ENCODE assay signal across 7 mouse cellular contexts in genomic region chr1:180332076-180332927, GRCm38 (mm10). TPM values are rescaled to one million over a fixed set of nuclear protein-coding genes. Genes with fewer than 3 reads are reported as not detected.
DNase-seq lines count a peak whose midpoint lies in the region; ATAC-seq and TF ChIP-seq lines count a peak whose summit lies in the region.

No protein-coding gene starts in this region.

- DNase-seq in CD4-positive helper T cell, adult 2 months (ENCODE audit: low read depth, low spot score), result peak; percentile 67
- no peak for DNase-seq in ES-E14 (ENCODE audit: low read depth, low spot score)
- no peak for DNase-seq in heart, postnatal 0 days (ENCODE audit: low spot score)
- DNase-seq in layer of hippocampus, postnatal 10 days (ENCODE audit: low spot score in 2 of 2), result peak; percentile 60 to 69
- DNase-seq in mesoderm, embryonic 11.5 days (ENCODE audit: low read depth, low spot score), result peak; percentile 41
- DNase-seq in splenic B cell, adult 2 months (ENCODE audit: low read depth, low spot score), result peak; percentile 51

- H3K4me1 ChIP-seq in ES-E14 (ENCODE audit: control insufficient read depth in 2 of 2, insufficient read depth in 2 of 2, low read length in 2 of 2, poor library complexity in 1 of 2), result peaks cover 1 to 4% of the 10 kb centered on the region in 2 experiments; a peak in 1 of 4 replicates
- H3K4me1 ChIP-seq in cortical plate, adult 2 months (ENCODE audit: control insufficient read depth, insufficient read depth, low read length), result peaks cover 3% of the 10 kb centered on the region; the same call in 1 of the 2 replicates
- peaks cover 35% of the 10 kb centered on the region for H3K4me1 ChIP-seq in heart, postnatal 0 days (ENCODE audit: control insufficient read depth, insufficient read depth)

- H3K4me2 ChIP-seq in heart, postnatal 0 days (ENCODE audit: low read depth, low read length), result peak overlapping the region; percentile 89

- TF ChIP-seq POLR2A in cortical plate, adult 2 months (IDR thresholded peaks at IDR 0.05; ENCODE audit: extremely low read depth, insufficient read depth, low read length), result no peak

- H3K4me3 ChIP-seq in ES-E14 (ENCODE audit: insufficient read depth in 1 of 2, low read depth in 1 of 2, low read length in 2 of 2, poor library complexity in 1 of 2, severe bottlenecking in 1 of 2), result peak overlapping the region; percentile 50 to 57
- peak overlapping the region; percentile 84 for H3K4me3 ChIP-seq in cortical plate, adult 2 months (ENCODE audit: insufficient read depth, low read length)
- peak overlapping the region; percentile 74 for H3K4me3 ChIP-seq in heart, postnatal 0 days (ENCODE audit: low read depth, low read length)

- 4% methylated on average over 66 of the region's 72 CpGs for WGBS in heart, postnatal 0 days

- no peak for TF ChIP-seq EP300 in heart, postnatal 0 days (IDR thresholded peaks at IDR 0.05; ENCODE audit: low read depth)

- H3K36me3 ChIP-seq in ES-E14 (ENCODE audit: control insufficient read depth, insufficient read depth, low read length, poor library complexity, severe bottlenecking), result no peaks in the 10 kb centered on the region
- peaks cover 26% of the 10 kb centered on the region for H3K36me3 ChIP-seq in heart, postnatal 0 days (replicated peaks; ENCODE audit: control insufficient read depth, insufficient read depth, low read length)
- H3K36me3 ChIP-seq in splenic B cell, adult 2 months (ENCODE audit: control insufficient read depth, insufficient read depth, low read length, poor library complexity, severe bottlenecking), result peaks cover 9% of the 10 kb centered on the region

- TF ChIP-seq CTCF in cortical plate, adult 2 months (IDR thresholded peaks at IDR 0.05; ENCODE audit: extremely low read depth, insufficient read depth, low read length), result no peak
- no peak for TF ChIP-seq CTCF in heart, postnatal 0 days (IDR thresholded peaks at IDR 0.05; ENCODE audit: low read depth)

- 0 out of 2 replicates have a peak, but pooled peaks cover 10% of the 10 kb centered on the region for H3K27me3 ChIP-seq in heart, postnatal 0 days (ENCODE audit: control insufficient read depth, insufficient read depth, low read length)
- no peaks in the 10 kb centered on the region for H3K27me3 ChIP-seq in splenic B cell, adult 2 months (ENCODE audit: control insufficient read depth, insufficient read depth, low read length, poor library complexity, severe bottlenecking)

- peak; percentile 12; the same call in 1 of the 2 replicates for ATAC-seq in heart, postnatal 0 days (ENCODE audit: insufficient read depth, low read depth)

- no peak overlapping the region for H3K27ac ChIP-seq in ES-E14 (ENCODE audit: insufficient read depth, low read depth, low read length, poor library complexity, severe bottlenecking)
- H3K27ac ChIP-seq in cortical plate, adult 2 months (ENCODE audit: insufficient read depth, low read length), result peak overlapping the region; percentile 76
- H3K27ac ChIP-seq in heart, postnatal 0 days (ENCODE audit: low read depth), result peak overlapping the region; percentile 90

- in situ Hi-C loops in ES-E14 (cut with MboI; ENCODE audit: low sequenced_read_pairs in 2 of 2, unreplicated experiment in 2 of 2), result no loop called here

- peak overlapping the region; percentile 16; the same call in 1 of the 2 replicates for H3K9ac ChIP-seq in ES-E14 (ENCODE audit: insufficient read depth, low read depth, low read length, poor library complexity, severe bottlenecking)
- H3K9ac ChIP-seq in heart, postnatal 0 days (replicated peaks; ENCODE audit: low read depth, low read length), result peak overlapping the region; percentile 86

- no peaks in the 10 kb centered on the region for H3K9me3 ChIP-seq in ES-E14 (ENCODE audit: control insufficient read depth, insufficient read depth, low read depth, low read length)
- H3K9me3 ChIP-seq in heart, postnatal 0 days (replicated peaks; ENCODE audit: control insufficient read depth, low read length), result no peaks in the 10 kb centered on the region

TF ChIP-seq in ES-E14, 5 proteins besides CTCF, POLR2A, EP300 and RAD21:
- TF ChIP-seq CHD2 (IDR thresholded peaks at IDR 0.05; ENCODE audit: low read depth, low read length) (no peak), HCFC1 (IDR thresholded peaks at IDR 0.05; ENCODE audit: borderline replicate concordance, insufficient read depth, low read length) (no peak), ZNF384 (IDR thresholded peaks at IDR 0.05; ENCODE audit: low read depth, low read length) (no peak), MAFK (IDR thresholded peaks at IDR 0.05; ENCODE audit: insufficient read depth, low read depth, low read length) (no peak), ZC3H11A (IDR thresholded peaks at IDR 0.05; ENCODE audit: borderline replicate concordance, low read depth, low read length) (no peak)

RNA-seq across cellular contexts. Expression of gene Itpkb, which starts 2.0 kb away (rescaled TPM):
- total RNA-seq in ES-E14 (2012; rRNA removed), result 2.8 and 3.3 TPM in 2 replicates
- polyA plus RNA-seq in cortical plate, adult 2 months (2012; rRNA removed), result 8.0 and 8.1 TPM in 2 replicates
- 21.7 and 24.9 TPM in 2 replicates for total RNA-seq in heart, postnatal 0 days (2014; rRNA removed; ENCODE audit: low replicate concordance)
- 5.1 and 5.4 TPM in 2 replicates for polyA plus RNA-seq in heart, postnatal 0 days (2015; fragmentation: Nextera tagmentation; extraction: Ambion mirVana)
- total RNA-seq in layer of hippocampus, postnatal 10 days (2021), result 10 to 100 TPM; 15.9 to 17.7 TPM

Comparison
In these comparisons a context has a peak if more than half of its experiments do, and no peak if none do; other contexts are left out.
1. DNase-seq: peak in CD4-positive helper T cell, adult 2 months (single experiment), layer of hippocampus, postnatal 10 days (2 of 2), mesoderm, embryonic 11.5 days (single experiment) and splenic B cell, adult 2 months (single experiment); none in ES-E14 (single experiment) and heart, postnatal 0 days (single experiment).
2. Peak in every context shown above with its lines, with median percentiles within 50 percentile points of each other: H3K4me3 ChIP-seq.